Comparison of ENCODE assay signal across 18 mouse cellular contexts in genomic region chr6:5470480-5471318, GRCm38 (mm10). TPM values are rescaled to one million over a fixed set of nuclear protein-coding genes. Genes with fewer than 3 reads are reported as not detected.
A peak's percentile ranks its signal among the peaks of the same experiment; 100 is the strongest.
DNase-seq lines count a peak whose midpoint lies in the region; ATAC-seq and TF ChIP-seq lines count a peak whose summit lies in the region.
"Had no signal": no experiment of that assay in that cellular context is flagged by ENCODE, and none has a peak within 500 bp of the region (broad histone marks: within the 10 kb centered on the region; RNA-seq: fewer than 3 reads in every experiment).

No protein-coding gene starts in this region.

- DNase-seq in adrenal gland, postnatal 10 days: peak; percentile 32
- DNase-seq in adrenal gland, postnatal 25 days: no peak
- peak; percentile 3 for DNase-seq in midbrain, embryonic 14.5 days
- no peak for DNase-seq in spleen, postnatal 4 days (ENCODE audit: low spot score in 2 of 2)
- no peak for DNase-seq in thymus, adult 2 months
- DNase-seq: cerebellum, postnatal 14 days; embryo, embryonic 11 days; kidney, adult 18-20 months; kidney, postnatal 14 days; layer of hippocampus, adult 9-11 months; thymus, postnatal 36 days had no signal

- no peaks in the 10 kb centered on the region for H3K27me3 ChIP-seq in liver, embryonic 15.5 days
- no peaks in the 10 kb centered on the region for H3K27me3 ChIP-seq in liver, embryonic 12.5 days (replicated peaks)
- no peaks in the 10 kb centered on the region for H3K27me3 ChIP-seq in midbrain, embryonic 14.5 days (ENCODE audit: control insufficient read depth, insufficient read depth, low read length)
- no peaks in the 10 kb centered on the region for H3K27me3 ChIP-seq in thymus, adult 2 months (ENCODE audit: control insufficient read depth, insufficient read depth, low read length)
- H3K27me3 ChIP-seq: CH12.LX; embryonic facial prominence, embryonic 15.5 days; limb, embryonic 12.5 days; lung, embryonic 15.5 days had no signal

- ATAC-seq in liver, embryonic 15.5 days (ENCODE audit: insufficient read depth): peak; percentile 37
- no peak for ATAC-seq in liver, embryonic 12.5 days
- ATAC-seq in midbrain, embryonic 14.5 days (ENCODE audit: low FRiP score, low TSS enrichment): no peak

- no peaks in the 10 kb centered on the region for H3K4me1 ChIP-seq in liver, embryonic 15.5 days (replicated peaks)
- H3K4me1 ChIP-seq in liver, embryonic 12.5 days: no peaks in the 10 kb centered on the region
- H3K4me1 ChIP-seq in brown adipose tissue, adult 24 weeks (ENCODE audit: control insufficient read depth, insufficient read depth, insufficient read length, low read length): no peaks in the 10 kb centered on the region
- no peaks in the 10 kb centered on the region for H3K4me1 ChIP-seq in midbrain, embryonic 14.5 days (ENCODE audit: control insufficient read depth, insufficient read depth, low read length)
- H3K4me1 ChIP-seq in thymus, adult 2 months (replicated peaks; ENCODE audit: control insufficient read depth, insufficient read depth, low read length): no peaks in the 10 kb centered on the region
- H3K4me1 ChIP-seq: embryonic facial prominence, embryonic 15.5 days; limb, embryonic 12.5 days; lung, embryonic 15.5 days had no signal

- TF ChIP-seq CTCF in thymus, adult 2 months (IDR thresholded peaks at IDR 0.05; ENCODE audit: borderline replicate concordance, control insufficient read depth, extremely low read depth, insufficient read depth, low read length, poor library complexity): no peak

- H3K36me3 ChIP-seq in liver, embryonic 15.5 days (replicated peaks): no peaks in the 10 kb centered on the region
- H3K36me3 ChIP-seq in liver, embryonic 12.5 days: no peaks in the 10 kb centered on the region
- H3K36me3 ChIP-seq in midbrain, embryonic 14.5 days (ENCODE audit: control insufficient read depth, insufficient read depth, low read length): no peaks in the 10 kb centered on the region
- H3K36me3 ChIP-seq in thymus, adult 2 months (ENCODE audit: control insufficient read depth, insufficient read depth, low read length): no peaks in the 10 kb centered on the region
- H3K36me3 ChIP-seq: embryonic facial prominence, embryonic 15.5 days; limb, embryonic 12.5 days; lung, embryonic 15.5 days had no signal

- no peak overlapping the region for H3K4me2 ChIP-seq in liver, embryonic 15.5 days
- no peak overlapping the region for H3K4me2 ChIP-seq in liver, embryonic 12.5 days
- H3K4me2 ChIP-seq in midbrain, embryonic 14.5 days (ENCODE audit: low read length): no peak overlapping the region
- H3K4me2 ChIP-seq: embryonic facial prominence, embryonic 15.5 days; limb, embryonic 12.5 days; lung, embryonic 15.5 days had no signal

- no peak overlapping the region for H3K4me3 ChIP-seq in liver, embryonic 15.5 days (replicated peaks)
- H3K4me3 ChIP-seq in liver, embryonic 12.5 days: no peak overlapping the region
- no peak overlapping the region for H3K4me3 ChIP-seq in brown adipose tissue, adult 24 weeks (ENCODE audit: insufficient read depth, low read depth, low read length)
- no peak overlapping the region for H3K4me3 ChIP-seq in midbrain, embryonic 14.5 days (replicated peaks; ENCODE audit: low read depth, low read length)
- H3K4me3 ChIP-seq in thymus, adult 2 months (ENCODE audit: control insufficient read depth, insufficient read depth, low read length): no peak overlapping the region
- H3K4me3 ChIP-seq: embryonic facial prominence, embryonic 15.5 days; limb, embryonic 12.5 days; lung, embryonic 15.5 days had no signal

- H3K9ac ChIP-seq in liver, embryonic 15.5 days: no peak overlapping the region
- H3K9ac ChIP-seq in liver, embryonic 12.5 days: no peak overlapping the region
- H3K9ac ChIP-seq in midbrain, embryonic 14.5 days (replicated peaks; ENCODE audit: low read length): no peak overlapping the region
- H3K9ac ChIP-seq: embryonic facial prominence, embryonic 15.5 days; limb, embryonic 12.5 days; lung, embryonic 15.5 days had no signal

- H3K9me3 ChIP-seq in liver, embryonic 15.5 days (replicated peaks): no peaks in the 10 kb centered on the region
- H3K9me3 ChIP-seq in liver, embryonic 12.5 days (replicated peaks): no peaks in the 10 kb centered on the region
- no peaks in the 10 kb centered on the region for H3K9me3 ChIP-seq in midbrain, embryonic 14.5 days (ENCODE audit: control insufficient read depth, low read length)
- H3K9me3 ChIP-seq: embryonic facial prominence, embryonic 15.5 days; limb, embryonic 12.5 days; lung, embryonic 15.5 days had no signal

- WGBS in liver, embryonic 15.5 days (ENCODE audit: insufficient replicate concordance): 66% methylated on average over 10 of the region's 10 CpGs
- WGBS in liver, embryonic 12.5 days (ENCODE audit: insufficient replicate concordance): 74% methylated on average over 10 of the region's 10 CpGs
- WGBS in midbrain, embryonic 14.5 days: 60% methylated on average over 10 of the region's 10 CpGs
- WGBS in thymus, adult 2 months: 95% methylated on average over 10 of the region's 10 CpGs

- H3K27ac ChIP-seq in liver, embryonic 15.5 days (replicated peaks): no peak overlapping the region
- H3K27ac ChIP-seq in liver, embryonic 12.5 days: no peak overlapping the region
- H3K27ac ChIP-seq in brown adipose tissue, adult 24 weeks (replicated peaks; ENCODE audit: low read depth, low read length): peak overlapping the region; percentile 62
- H3K27ac ChIP-seq in midbrain, embryonic 14.5 days (replicated peaks; ENCODE audit: low read depth, low read length): no peak overlapping the region
- no peak overlapping the region for H3K27ac ChIP-seq in thymus, adult 2 months (ENCODE audit: control insufficient read depth, insufficient read depth, low read length)
- H3K27ac ChIP-seq: embryonic facial prominence, embryonic 15.5 days; limb, embryonic 12.5 days; lung, embryonic 15.5 days had no signal

- TF ChIP-seq POLR2A in thymus, adult 2 months (IDR thresholded peaks at IDR 0.05; ENCODE audit: control insufficient read depth, extremely low read depth, insufficient read depth, low read length, poor library complexity): no peak

RNA-seq across cellular contexts. Expression of gene Pdk4, which starts 25.4 kb away (rescaled TPM):
- 100 to 1,000 TPM; 616 to 745 TPM for total RNA-seq in adrenal gland, postnatal 10 days (2021)
- 127 and 214 TPM in 2 replicates for total RNA-seq in adrenal gland, postnatal 25 days (2021)
- polyA plus RNA-seq in liver, embryonic 15.5 days (2015; fragmentation: Nextera tagmentation; extraction: Ambion mirVana): 2.8 and 3.1 TPM in 2 replicates
- polyA plus RNA-seq in liver, embryonic 12.5 days (2016; fragmentation: Nextera tagmentation; extraction: Ambion mirVana): 2.0 and 2.4 TPM in 2 replicates
- polyA plus RNA-seq in brown adipose tissue, adult 24 weeks (2012; ENCODE audit: insufficient read depth, insufficient read length, missing spikeins): 587 and 1,614 TPM in 2 replicates
- polyA plus RNA-seq in midbrain, embryonic 14.5 days (2014; fragmentation: Nextera tagmentation; extraction: Ambion mirVana): 0.59 and 1.6 TPM in 2 replicates
- polyA plus RNA-seq in thymus, adult 2 months (2012; rRNA removed): 26.1 and 28.6 TPM in 2 replicates
- total RNA-seq: CH12.LX had no signal

Comparison
In these comparisons a context has a peak if more than half of its experiments do, and no peak if none do; other contexts are left out.
1. DNase-seq: peak in adrenal gland, postnatal 10 days (single experiment) and midbrain, embryonic 14.5 days (single experiment); none in adrenal gland, postnatal 25 days (single experiment), spleen, postnatal 4 days (0 of 2) and thymus, adult 2 months (single experiment).
2. RNA of gene Pdk4, which starts 25.4 kb away (polyA plus RNA-seq): 587 to 1,614 TPM in brown adipose tissue, adult 24 weeks; 26.1 to 28.6 TPM in thymus, adult 2 months, 2.8 to 3.1 TPM in liver, embryonic 15.5 days, 2.0 to 2.4 TPM in liver, embryonic 12.5 days and 0.59 to 1.6 TPM in midbrain, embryonic 14.5 days; every median in the first group is over 10 times any median in the second.